Mouse (Mus musculus) cortical plate, adult 2 months (tissue): ENCODE measurements around the gene Bcam. TPM values are rescaled to one million over a fixed set of nuclear protein-coding genes. Genes with fewer than 3 reads are reported as not detected.
"Not testable (repeated sequence)": the region's sequence is repeated elsewhere in the genome, so short reads cannot be mapped to it uniquely, and the experiment has no call there.

Experiments
- H3K27ac ChIP-seq: fragments of 200-500 bp; 2 replicates; pipeline ENCODE4 v1.5.1; 2012; ENCODE audit warnings: low read length, control low read depth, inconsistent platforms; ENCODE audit not compliant: insufficient read depth
- H3K4me1 ChIP-seq: fragments of 200-500 bp; 2 replicates; pipeline ENCODE4 v1.6.1; 2011; ENCODE audit warnings: low read length; ENCODE audit not compliant: control insufficient read depth, insufficient read depth
- H3K4me3 ChIP-seq: fragments of 200-500 bp; 2 replicates; pipeline ENCODE4 v1.5.1; 2011; ENCODE audit warnings: mild to moderate bottlenecking, low read length, control low read depth; ENCODE audit not compliant: insufficient read depth
- CTCF ChIP-seq: fragments of 200-500 bp; IDR thresholded peaks from 2 replicates; pipeline ENCODE4 v1.5.1; 2011; ENCODE audit warnings: mild to moderate bottlenecking, control low read depth, low read length; ENCODE audit not compliant: insufficient read depth; ENCODE audit errors: extremely low read depth
- POLR2A ChIP-seq: fragments of 200-500 bp; IDR thresholded peaks from 2 replicates; pipeline ENCODE4 v1.6.1; 2011; ENCODE audit warnings: mild to moderate bottlenecking, low read length, control low read depth; ENCODE audit not compliant: insufficient read depth; ENCODE audit errors: extremely low read depth
- polyA plus RNA-seq: library from polyadenylated mRNA; depleted of rRNA; stranded (reverse); fragments of >200 nt; gene quantifications from 2 replicates; pipeline ENCODE4 v1.2.3, GENCODE M21; 2012

Gene Bcam
- polyA plus RNA-seq, 1 experiment: 24.4 TPM

DNA sequence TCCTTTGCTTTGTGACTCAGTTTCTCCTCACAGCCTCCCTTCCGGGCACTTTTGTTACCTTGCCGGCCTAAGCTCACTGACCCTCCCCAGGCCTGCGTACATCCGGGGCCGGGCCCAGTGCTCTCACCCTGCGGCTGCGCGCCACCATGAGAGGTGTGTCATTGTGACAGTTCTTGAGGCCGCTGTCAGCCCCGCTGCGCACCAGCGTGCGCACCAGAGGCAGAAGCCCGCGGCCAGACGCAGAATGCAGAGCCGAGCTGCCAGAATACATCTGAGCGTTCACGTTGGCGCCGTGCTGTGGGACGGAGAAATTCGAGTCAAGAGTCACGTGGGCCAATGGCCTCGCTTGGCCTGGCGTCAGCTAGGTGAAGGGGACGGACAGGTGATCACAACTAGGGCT is 38.6 kb upstream of the Bcam start:
- Histone ChIP-seq H3K27ac (no peak overlapping the region), H3K4me3 (peak overlapping the region; percentile 32), H3K4me1 (peaks cover 2% of the 10 kb centered on the region; the same call in 1 of the 2 replicates)
- TF ChIP-seq POLR2A (no peak), CTCF (no peak)

DNA sequence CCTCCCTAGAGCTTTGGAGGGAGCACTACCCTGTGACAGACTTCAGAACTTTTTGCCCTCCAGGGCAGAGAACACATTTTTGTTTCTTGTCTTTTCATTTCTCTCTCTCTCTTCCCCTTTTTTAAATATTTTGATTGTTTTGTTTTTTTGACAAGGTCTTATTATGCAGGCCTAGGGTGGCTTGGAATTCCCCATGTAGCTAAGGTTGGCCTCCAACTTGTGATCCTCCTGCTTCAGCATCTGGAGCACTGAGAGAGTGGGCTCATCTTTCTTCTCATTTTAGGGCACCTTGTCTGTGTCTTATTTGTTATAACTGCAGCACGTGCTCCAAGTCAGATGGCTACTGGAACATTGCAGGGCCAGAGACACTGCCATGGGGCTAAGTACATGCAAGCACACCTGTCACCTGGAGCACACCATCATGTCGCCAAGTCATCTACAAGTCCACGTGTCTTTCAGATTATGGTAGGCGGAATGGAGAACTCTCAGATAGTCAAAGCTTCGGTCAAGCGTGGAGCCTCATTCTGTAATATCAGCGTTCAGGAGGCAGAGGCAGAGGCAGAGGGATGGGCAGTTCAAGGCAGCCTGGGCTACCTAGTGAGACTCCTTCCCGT is 35.6 kb upstream of the Bcam start:
- peaks cover 2% of the 10 kb centered on the region; the same call in 1 of the 2 replicates for H3K4me1 ChIP-seq
- H3K4me3 ChIP-seq: no peak overlapping the region
- TF ChIP-seq CTCF (no peak), POLR2A (no peak)
- H3K27ac ChIP-seq: no peak overlapping the region

DNA sequence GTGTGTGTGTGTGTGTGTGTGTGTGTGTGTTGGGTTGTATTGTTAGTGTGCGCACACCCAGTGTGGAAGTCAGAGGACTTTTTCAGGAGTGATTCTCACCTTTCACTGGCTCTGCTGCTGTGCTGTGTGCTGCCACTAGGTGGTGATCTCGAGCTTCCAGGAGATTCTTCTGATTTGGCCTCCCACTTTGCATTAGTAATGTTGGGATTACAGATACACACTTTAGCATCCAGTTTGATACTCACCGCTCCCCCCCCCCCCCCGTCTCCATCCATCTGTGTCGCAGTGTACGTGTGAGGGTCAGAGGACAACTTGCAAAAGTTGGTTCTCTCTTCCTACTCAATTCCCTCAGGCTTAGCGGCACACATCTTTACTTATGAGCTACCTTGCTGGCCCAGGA is 32.2 kb upstream of the Bcam start:
- Histone ChIP-seq H3K27ac (no peak overlapping the region), H3K4me1 (no peaks in the 10 kb centered on the region), H3K4me3 (no peak overlapping the region)
- TF ChIP-seq CTCF (peak; percentile 93), POLR2A (no peak)

DNA sequence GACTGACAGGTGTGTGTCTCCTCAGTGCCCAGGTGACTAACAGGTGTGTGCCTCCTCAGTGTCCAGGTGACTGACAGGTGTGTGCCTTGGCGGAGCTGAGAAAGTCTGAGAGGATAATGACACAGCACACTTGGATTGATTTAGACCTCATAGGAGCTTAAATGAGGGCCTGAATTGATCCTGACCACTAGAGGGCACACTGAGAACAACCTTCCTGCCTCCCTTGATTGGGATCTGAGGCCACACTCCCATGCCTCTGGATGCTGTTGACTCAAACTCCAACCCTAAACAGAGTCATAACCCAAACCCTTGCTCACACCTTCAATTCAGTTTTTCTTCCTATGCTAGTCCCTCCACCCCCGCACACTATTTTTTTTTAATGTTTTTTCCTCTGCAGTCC is 29.9 kb upstream of the Bcam start:
- Histone ChIP-seq H3K4me3 (no peak overlapping the region), H3K27ac (no peak overlapping the region), H3K4me1 (no peaks in the 10 kb centered on the region)
- TF ChIP-seq POLR2A: no peak
- TF ChIP-seq CTCF: peak; percentile 75

DNA sequence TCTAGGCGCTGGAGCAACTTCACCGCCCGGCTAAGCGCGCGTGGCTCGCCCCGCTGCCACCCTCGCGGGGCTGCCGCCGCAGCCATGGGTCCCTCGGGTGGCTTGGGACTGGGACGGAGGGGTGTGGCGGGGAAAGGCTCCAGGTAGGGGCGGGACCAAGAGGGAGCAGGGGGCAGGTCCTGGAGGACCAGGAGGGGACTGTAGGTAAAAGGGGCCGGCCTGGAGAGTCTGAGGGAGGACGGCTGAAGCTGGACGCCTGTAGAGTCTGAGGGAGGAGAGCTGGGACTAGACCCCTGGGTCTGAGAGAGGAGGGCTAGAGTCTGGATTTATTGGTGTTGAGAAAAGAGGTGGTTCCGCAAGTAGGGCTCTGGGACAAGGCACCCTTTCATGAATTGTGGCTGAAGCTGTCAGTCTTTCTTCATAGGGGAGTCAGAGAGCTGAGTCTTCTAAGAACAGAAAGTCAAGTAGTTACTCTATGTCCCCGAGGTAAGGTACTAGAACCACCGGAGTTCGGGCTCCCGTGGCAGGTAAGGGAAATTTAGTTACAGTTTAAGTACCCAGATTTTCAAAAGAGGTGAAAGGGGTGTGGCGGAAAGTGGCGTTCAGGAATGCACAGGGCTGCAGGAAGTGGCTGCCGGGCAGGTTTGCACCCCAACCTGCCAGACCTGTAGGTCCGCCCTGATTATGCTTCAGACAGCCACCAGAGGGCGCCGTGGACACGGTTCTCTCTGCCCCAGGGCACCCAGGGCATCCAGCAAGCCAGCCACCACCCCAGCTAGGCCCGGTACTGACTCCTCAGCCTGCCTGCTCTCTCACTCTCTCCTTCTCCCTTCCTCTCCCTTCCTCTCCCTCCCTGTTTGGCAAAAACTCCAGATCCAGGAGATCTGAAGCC is 26.1 kb upstream of the Bcam start, which contains the start of gene Cblc:
TSS of gene Cblc (minus strand) at position 113 of the 892 bp plus-strand sequence.
- peak; percentile 52 for TF ChIP-seq CTCF
- no peak for TF ChIP-seq POLR2A
- Histone ChIP-seq H3K4me1 (no peaks in the 10 kb centered on the region), H3K27ac (no peak within 1 kb of the TSS), H3K4me3 (no peak within 1 kb of the TSS)

- Histone ChIP-seq H3K27ac (no peak overlapping the region), H3K4me1 (no peaks in the 10 kb centered on the region), H3K4me3 (no peak overlapping the region)
- TF ChIP-seq CTCF (no peak), POLR2A (no peak)
These were observed 25.4 kb upstream of the Bcam start for GRCm38 (mm10) chr7:19796254-19796653.

DNA sequence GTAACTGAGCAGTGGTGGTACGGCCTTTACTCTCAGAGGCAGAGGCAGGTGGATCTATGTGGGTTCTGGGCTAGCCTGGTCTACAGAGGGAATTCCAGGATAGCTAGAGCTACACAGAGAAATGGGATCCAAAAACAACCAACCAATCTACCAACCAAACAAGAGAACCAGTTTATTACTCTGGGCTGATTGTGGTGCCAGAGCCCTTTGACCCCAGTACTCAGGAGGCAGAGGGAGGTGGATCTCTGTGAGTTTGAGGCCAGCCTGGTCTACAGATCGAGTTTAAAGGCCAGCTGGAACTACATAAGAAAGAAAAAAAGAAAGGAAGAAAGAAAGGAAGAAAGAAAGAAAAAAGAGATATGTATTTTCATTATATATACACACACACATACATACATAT is 24.4 kb upstream of the Bcam start:
- Histone ChIP-seq H3K4me1 (no peaks in the 10 kb centered on the region), H3K27ac (no peak overlapping the region), H3K4me3 (no peak overlapping the region)
- no peak for TF ChIP-seq CTCF
- TF ChIP-seq POLR2A: no peak

- Histone ChIP-seq H3K27ac (no peak overlapping the region), H3K4me3 (no peak overlapping the region), H3K4me1 (0 out of 2 replicates have a peak, but pooled peaks cover 1% of the 10 kb centered on the region)
- TF ChIP-seq POLR2A (no peak), CTCF (no peak)
These were observed 22.1 kb upstream of the Bcam start for GRCm38 (mm10) chr7:19792701-19793630.

- H3K4me1 ChIP-seq, H3K27ac ChIP-seq, H3K4me3 ChIP-seq: not testable (repeated sequence)
These were observed 20.7 kb upstream of the Bcam start for GRCm38 (mm10) chr7:19791504-19791903.
